ENCODE assay signal across 8 mouse cellular contexts in genomic region chr3:146812041-146812878, GRCm38 (mm10). TPM values are rescaled to one million over a fixed set of nuclear protein-coding genes. Genes with fewer than 3 reads are reported as not detected.
A peak's percentile ranks its signal among the peaks of the same experiment; 100 is the strongest.
DNase-seq lines count a peak whose midpoint lies in the region; ATAC-seq lines count a peak whose summit lies in the region.

No protein-coding gene starts in this region.

- H3K79me2 ChIP-seq in macrophage (ENCODE audit: inconsistent target): peaks cover 43% of the 10 kb centered on the region; the same call in 1 of the 2 replicates

- peak overlapping the region; percentile 84 for H3K27ac ChIP-seq in forebrain, embryonic 13.5 days
- peak overlapping the region; percentile 93 for H3K27ac ChIP-seq in kidney, embryonic 14.5 days (ENCODE audit: low read depth, low read length)
- H3K27ac ChIP-seq in macrophage: no peak overlapping the region
- H3K27ac ChIP-seq in stomach, embryonic 14.5 days (ENCODE audit: low read length): peak overlapping the region; percentile 87

- no peaks in the 10 kb centered on the region for H3K9me3 ChIP-seq in forebrain, embryonic 13.5 days (replicated peaks)
- H3K9me3 ChIP-seq in kidney, embryonic 14.5 days (ENCODE audit: control insufficient read depth, low read length): no peaks in the 10 kb centered on the region
- no peaks in the 10 kb centered on the region for H3K9me3 ChIP-seq in stomach, embryonic 14.5 days (ENCODE audit: control insufficient read depth, low read depth, low read length)

- H3K4me3 ChIP-seq in forebrain, embryonic 13.5 days: peak overlapping the region; percentile 99
- H3K4me3 ChIP-seq in kidney, embryonic 14.5 days (ENCODE audit: low read length): peak overlapping the region; percentile 97
- H3K4me3 ChIP-seq in macrophage (ENCODE audit: inconsistent target): peak overlapping the region; percentile 61
- peak overlapping the region; percentile 69 for H3K4me3 ChIP-seq in stomach, embryonic 14.5 days (ENCODE audit: low read depth, low read length)

- H3K36me3 ChIP-seq in forebrain, embryonic 13.5 days (ENCODE audit: poor library complexity, severe bottlenecking): no peaks in the 10 kb centered on the region
- H3K36me3 ChIP-seq in kidney, embryonic 14.5 days (ENCODE audit: control insufficient read depth, insufficient read depth, low read length): peaks cover 3% of the 10 kb centered on the region; the same call in 1 of the 2 replicates
- no peaks in the 10 kb centered on the region for H3K36me3 ChIP-seq in macrophage (ENCODE audit: inconsistent target)
- H3K36me3 ChIP-seq in stomach, embryonic 14.5 days (ENCODE audit: control insufficient read depth, insufficient read depth, low read length): no peaks in the 10 kb centered on the region

- H3K4me2 ChIP-seq in forebrain, embryonic 13.5 days: peak overlapping the region; percentile 87
- H3K4me2 ChIP-seq in kidney, embryonic 14.5 days (replicated peaks; ENCODE audit: low read depth, low read length): peak overlapping the region; percentile 68
- H3K4me2 ChIP-seq in stomach, embryonic 14.5 days (replicated peaks; ENCODE audit: low read depth, low read length): peak overlapping the region; percentile 61

- whole genome bisulfite sequencing in forebrain, embryonic 13.5 days: under 1% methylated on average over 51 of the region's 60 CpGs
- under 1% methylated on average over 45 of the region's 60 CpGs for WGBS in kidney, embryonic 14.5 days
- WGBS in macrophage (ENCODE audit: missing documents): 3% methylated on average over 60 of the region's 60 CpGs
- under 1% methylated on average over 44 of the region's 60 CpGs for WGBS in stomach, embryonic 14.5 days

- H3K27me3 ChIP-seq in forebrain, embryonic 13.5 days: peaks cover 6% of the 10 kb centered on the region; the same call in 1 of the 2 replicates
- H3K27me3 ChIP-seq in kidney, embryonic 14.5 days (ENCODE audit: control insufficient read depth, insufficient read depth, low read length): no peaks in the 10 kb centered on the region
- H3K27me3 ChIP-seq in stomach, embryonic 14.5 days (ENCODE audit: control insufficient read depth, insufficient read depth, low read length): no peaks in the 10 kb centered on the region

- ATAC-seq in forebrain, embryonic 13.5 days: peak; percentile 76
- peak; percentile 85 for ATAC-seq in kidney, embryonic 14.5 days (ENCODE audit: low FRiP score, low TSS enrichment)
- ATAC-seq in stomach, embryonic 14.5 days (ENCODE audit: insufficient number of reproducible peaks, insufficient read depth, low FRiP score, low read depth): peak; percentile 74

- peak overlapping the region; percentile 96 for H3K9ac ChIP-seq in forebrain, embryonic 13.5 days
- H3K9ac ChIP-seq in kidney, embryonic 14.5 days (ENCODE audit: low read depth, low read length): peak overlapping the region; percentile 97
- H3K9ac ChIP-seq in stomach, embryonic 14.5 days (replicated peaks; ENCODE audit: low read depth, low read length): peak overlapping the region; percentile 83

- H3K4me1 ChIP-seq in forebrain, embryonic 13.5 days: peaks cover 22% of the 10 kb centered on the region
- H3K4me1 ChIP-seq in kidney, embryonic 14.5 days (ENCODE audit: control insufficient read depth, insufficient read depth, low read length): peaks cover 6% of the 10 kb centered on the region; the same call in 1 of the 2 replicates
- H3K4me1 ChIP-seq in stomach, embryonic 14.5 days (ENCODE audit: control insufficient read depth, insufficient read depth, low read length): peaks cover 4% of the 10 kb centered on the region; the same call in 1 of the 2 replicates

- DNase-seq in spleen, adult 12 weeks (ENCODE audit: low spot score): peak; percentile 4
- no peak for DNase-seq in spleen, postnatal 14 days (ENCODE audit: low spot score in 2 of 2)
- peak; percentile 64 for DNase-seq in adrenal gland, postnatal 25 days
- no peak for DNase-seq in right cerebral cortex, postnatal 25 days

RNA-seq across cellular contexts. Expression of gene Prkacb, which starts 0.5 kb away (rescaled TPM):
- total RNA-seq in adrenal gland, postnatal 25 days (2021): 78.9 and 124 TPM in 2 replicates
- 92.7 and 104 TPM in 2 replicates for polyA plus RNA-seq in forebrain, embryonic 13.5 days (2015; fragmentation: Nextera tagmentation; extraction: Ambion mirVana)
- 29.3 and 65.2 TPM in 2 replicates for polyA plus RNA-seq in kidney, embryonic 14.5 days (2014; fragmentation: Nextera tagmentation; extraction: Ambion mirVana)
- total RNA-seq in macrophage (2018; cell fraction: chromatin; rRNA removed): 10 to 100 TPM; 11.1 to 62.0 (median 36.3) TPM
- total RNA-seq in macrophage (2018; cell fraction: cytosol; rRNA removed): 100 to 1,000 TPM in 23 of 26 experiments, 10 to 100 TPM in 3; 75.7 to 161 (median 121) TPM
- total RNA-seq in macrophage (2018; cell fraction: nucleus; rRNA removed): 100 to 1,000 TPM in 6 of 26 experiments, 10 to 100 TPM in 20; 43.7 to 141 (median 71.9) TPM
- polyA plus RNA-seq in macrophage (2018): 105 to 179 TPM (median 113 TPM) in 3 replicates
- 68.4 and 69.2 TPM in 2 replicates for polyA plus RNA-seq in stomach, embryonic 14.5 days (2014; fragmentation: Nextera tagmentation; extraction: Ambion mirVana)

RNA-seq across cellular contexts. Expression of gene Ttll7, which starts 39.9 kb away (rescaled TPM):
- 7.0 and 7.6 TPM in 2 replicates for total RNA-seq in adrenal gland, postnatal 25 days (2021)
- polyA plus RNA-seq in forebrain, embryonic 13.5 days (2015; fragmentation: Nextera tagmentation; extraction: Ambion mirVana): 6.0 and 6.1 TPM in 2 replicates
- polyA plus RNA-seq in kidney, embryonic 14.5 days (2014; fragmentation: Nextera tagmentation; extraction: Ambion mirVana): 1.2 and 1.7 TPM in 2 replicates
- under 1 TPM in 2 of 26 experiments, not detected in 24; 0.32 to 0.80 TPM for total RNA-seq in macrophage (2018; cell fraction: chromatin; rRNA removed)
- under 1 TPM in 2 of 26 experiments, not detected in 24; 0.04 to 0.11 TPM for total RNA-seq in macrophage (2018; cell fraction: cytosol; rRNA removed)
- not detected for total RNA-seq in macrophage (2018; cell fraction: nucleus; rRNA removed)
- not detected in 3 replicates for polyA plus RNA-seq in macrophage (2018)
- polyA plus RNA-seq in stomach, embryonic 14.5 days (2014; fragmentation: Nextera tagmentation; extraction: Ambion mirVana): 2.9 and 3.4 TPM in 2 replicates

Comparison
In these comparisons a context has a peak if more than half of its experiments do, and no peak if none do; other contexts are left out.
1. DNase-seq: peak in spleen, adult 12 weeks (single experiment) and adrenal gland, postnatal 25 days (single experiment); none in spleen, postnatal 14 days (0 of 2) and right cerebral cortex, postnatal 25 days (single experiment).
2. Peak in every context shown above with its lines, with median percentiles within 50 percentile points of each other: ATAC-seq, H3K4me2 ChIP-seq, H3K4me3 ChIP-seq and H3K9ac ChIP-seq.